Mouse (Mus musculus) retina, embryonic 14.5 days (tissue): Measurements from ENCODE around the gene Pard3.

ENCODE experiments used
- DNase-seq: peaks from one replicate; pipeline ENCODE4 v3.0.0-alpha.2; 2015; ENCODE audit warnings: low spot score

The Pard3 gene

GRCm38 (mm10) chr8:127087434-127087833, 23.7 kb downstream of the Pard3 start:
- no peak for DNase-seq

GRCm38 (mm10) chr8:127088372-127088771, 24.7 kb downstream of the Pard3 start:
- DNase-seq: no peak

DNA sequence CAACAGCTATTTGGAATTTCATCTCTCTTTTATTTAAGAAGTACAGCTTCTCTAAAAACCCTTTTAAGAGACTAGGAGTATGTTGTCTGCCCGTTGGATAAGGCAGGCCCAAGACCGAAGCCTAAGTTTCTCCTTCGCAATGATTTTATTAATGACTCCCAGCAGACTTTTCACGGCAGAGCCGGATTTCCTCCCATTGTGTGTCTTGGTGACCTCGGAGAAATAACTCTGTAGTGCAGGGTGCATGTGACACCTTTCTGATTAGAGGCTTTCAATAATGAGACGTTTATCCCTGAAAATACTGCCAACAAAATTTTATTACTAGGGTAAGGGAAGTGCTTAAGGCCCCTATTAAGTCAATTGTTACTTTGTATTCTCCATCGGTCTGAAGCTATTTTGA, 25.3 kb downstream of the Pard3 start:
- no peak for DNase-seq

DNA sequence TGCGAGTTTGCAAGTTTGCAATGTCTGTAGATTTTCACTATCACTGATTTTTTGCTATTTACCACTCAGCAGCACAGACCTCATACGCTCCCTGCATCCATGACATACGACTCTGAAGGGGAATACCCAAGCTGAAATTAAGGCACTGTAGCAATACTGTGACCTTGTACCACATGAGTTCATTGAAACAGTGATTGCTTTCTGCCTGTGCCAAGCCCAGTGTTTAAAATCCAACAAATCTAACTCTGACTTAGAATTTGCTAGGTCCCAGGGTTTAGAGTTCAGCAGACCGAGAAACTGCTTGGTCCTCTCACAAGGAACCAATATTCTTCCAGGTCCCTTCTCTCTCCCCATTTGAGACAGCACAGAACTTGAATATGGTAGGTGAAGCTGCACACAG, 26.7 kb downstream of the Pard3 start:
- no peak for DNase-seq

DNA sequence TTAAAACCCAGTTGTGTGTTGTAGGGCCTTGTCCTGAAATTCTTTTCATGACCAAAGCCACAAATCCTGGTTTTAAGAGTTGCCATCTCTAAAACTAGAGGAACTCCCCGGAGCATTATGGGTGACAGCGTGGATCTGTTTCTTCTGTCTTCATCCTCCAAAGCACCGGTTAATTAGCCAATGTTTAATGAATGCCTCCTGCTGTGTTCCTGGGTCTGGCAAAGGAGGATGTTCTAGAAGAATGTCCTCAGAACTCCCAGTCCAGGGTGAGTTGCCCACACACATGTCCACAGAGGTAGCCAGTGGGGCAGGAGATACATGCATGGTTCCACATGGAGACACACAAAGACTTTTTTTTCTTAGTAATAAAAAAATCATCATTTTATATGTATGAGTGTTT, 28.2 kb downstream of the Pard3 start:
- DNase-seq: no peak

DNA sequence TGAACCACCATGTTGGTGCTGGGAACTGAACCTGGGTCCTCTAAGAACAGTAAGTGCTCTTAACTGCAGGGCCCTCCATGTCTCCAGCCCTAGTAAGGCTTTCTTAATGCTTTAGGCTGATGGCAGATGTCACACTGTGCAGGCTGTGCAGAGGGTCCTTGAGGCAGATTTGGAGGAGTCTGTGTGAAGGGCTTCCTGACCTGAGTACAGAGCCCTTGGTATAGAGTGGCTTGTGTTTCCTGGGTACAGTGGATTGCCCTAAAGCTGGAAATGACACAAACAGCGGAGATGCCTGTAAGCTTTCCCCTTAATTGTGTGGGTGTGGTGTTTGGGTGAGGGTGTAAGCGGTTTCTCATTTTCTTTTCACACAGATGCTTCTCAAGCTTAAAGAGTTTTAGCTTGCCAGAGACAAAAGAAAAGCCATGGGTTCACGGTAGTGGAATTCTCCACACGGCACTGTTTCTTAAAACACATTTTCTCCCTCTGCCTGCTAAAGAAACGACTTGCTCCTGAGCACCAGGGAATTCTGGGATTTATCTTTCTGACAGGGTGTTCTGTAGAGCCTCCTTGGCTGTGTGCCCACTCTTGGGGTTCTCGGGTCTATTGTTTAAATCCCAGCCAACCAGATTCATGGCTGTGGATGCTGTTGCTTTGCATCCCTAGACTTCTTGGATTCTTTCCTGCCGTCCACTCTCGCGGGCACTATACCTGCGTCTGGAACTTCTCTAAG, 28.9 kb downstream of the Pard3 start:
- peak; percentile 63 for DNase-seq

DNA sequence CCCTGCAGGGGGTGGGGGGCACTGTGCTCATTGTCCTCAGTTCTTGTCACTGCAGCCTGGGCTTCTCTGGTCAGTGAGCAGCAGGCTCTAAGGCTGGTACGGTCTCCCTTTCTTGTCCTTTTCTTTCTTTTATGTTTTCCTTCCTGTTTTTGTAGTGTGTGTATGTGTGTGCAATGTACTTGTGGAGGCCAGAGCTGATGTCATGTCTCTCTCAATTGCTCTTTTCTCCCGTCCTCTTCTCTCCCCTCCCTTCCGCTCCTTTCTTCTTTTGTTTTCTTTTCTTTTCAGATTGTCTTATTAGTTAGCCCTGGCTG, 29.4 kb downstream of the Pard3 start:
- no peak for DNase-seq

DNA sequence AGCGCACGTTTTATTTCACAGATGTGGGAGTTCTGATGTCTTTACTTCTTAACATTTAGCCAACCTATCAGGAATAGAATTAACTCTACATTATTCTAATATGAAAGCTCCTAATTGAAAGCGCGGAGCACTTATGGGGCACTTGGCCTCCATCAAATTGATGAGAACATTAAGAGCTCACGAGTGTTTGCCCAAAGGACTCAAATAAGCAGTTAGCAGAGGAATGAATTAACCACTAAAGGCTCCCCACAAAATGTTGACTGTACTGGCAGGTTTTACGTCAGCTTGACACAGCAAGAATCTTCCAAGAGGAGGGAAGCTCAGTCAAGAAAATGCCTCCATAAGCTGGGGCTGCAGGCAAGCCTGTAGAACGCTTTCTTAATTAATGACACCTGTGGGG, 32.1 kb downstream of the Pard3 start:
- DNase-seq: no peak

GRCm38 (mm10) chr8:127099439-127100090, 35.9 kb downstream of the Pard3 start:
- no peak for DNase-seq

- no peak for DNase-seq
Measured at GRCm38 (mm10) chr8:127103256-127103655, 39.6 kb downstream of the Pard3 start.

DNA sequence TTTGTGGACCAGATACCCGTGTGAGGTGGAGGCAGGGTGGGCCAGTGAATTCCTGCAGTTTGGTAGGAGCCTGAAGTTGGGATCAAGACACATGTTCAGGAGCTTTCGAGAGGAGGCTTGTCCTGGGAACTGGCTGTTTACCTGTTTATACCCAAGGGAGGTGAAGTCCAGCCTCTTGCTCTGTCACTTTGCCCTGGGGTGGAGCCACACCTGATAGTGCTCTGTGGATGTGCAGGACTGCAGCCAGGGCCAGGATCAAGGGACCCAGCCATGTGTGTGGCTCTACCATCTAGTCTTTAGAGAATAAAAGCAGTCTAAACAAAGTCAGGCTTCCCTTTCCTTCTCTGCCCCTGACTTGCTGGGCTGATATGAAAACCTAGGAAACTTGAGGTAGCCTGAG, 40.9 kb downstream of the Pard3 start:
- DNase-seq: no peak

DNA sequence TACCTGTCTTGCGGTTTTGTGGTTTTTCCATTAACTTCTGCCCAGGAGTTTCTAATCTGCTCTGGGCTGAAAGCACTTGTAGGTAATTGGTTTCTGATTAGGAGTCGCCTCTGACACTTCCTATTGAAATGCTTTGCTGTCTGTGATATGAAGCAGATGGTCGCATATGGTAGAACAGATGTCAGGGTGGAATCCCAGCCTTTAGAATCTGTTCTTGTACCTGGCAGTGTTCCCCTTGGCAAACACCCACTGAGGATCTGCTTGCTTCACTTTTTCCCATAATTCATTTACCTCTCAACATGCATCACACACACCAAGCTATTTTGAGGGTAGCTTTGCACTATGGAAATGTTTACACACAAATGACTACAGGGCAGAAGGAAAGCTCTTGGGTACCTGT, 44.2 kb downstream of the Pard3 start:
- peak; percentile 50 for DNase-seq

DNA sequence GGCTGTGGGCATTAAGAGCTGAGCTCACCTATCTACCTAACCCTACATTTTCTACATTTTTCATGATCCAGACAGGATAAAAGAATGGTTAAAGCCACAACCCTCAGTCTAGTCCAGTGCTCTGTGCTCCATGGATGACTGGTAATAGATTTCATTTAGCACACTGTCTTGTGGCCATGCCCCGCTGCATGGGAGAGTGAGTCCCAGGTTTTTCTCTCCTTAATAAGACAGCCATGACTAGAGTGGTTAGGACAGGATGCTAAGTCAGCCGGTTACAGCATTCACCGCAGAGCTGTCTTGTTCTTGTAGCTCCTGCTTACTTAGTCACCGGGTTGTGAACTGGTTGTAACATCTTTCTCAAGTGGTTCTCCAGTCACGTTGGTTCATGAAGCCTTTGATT, 49.5 kb downstream of the Pard3 start:
- no peak for DNase-seq

DNA sequence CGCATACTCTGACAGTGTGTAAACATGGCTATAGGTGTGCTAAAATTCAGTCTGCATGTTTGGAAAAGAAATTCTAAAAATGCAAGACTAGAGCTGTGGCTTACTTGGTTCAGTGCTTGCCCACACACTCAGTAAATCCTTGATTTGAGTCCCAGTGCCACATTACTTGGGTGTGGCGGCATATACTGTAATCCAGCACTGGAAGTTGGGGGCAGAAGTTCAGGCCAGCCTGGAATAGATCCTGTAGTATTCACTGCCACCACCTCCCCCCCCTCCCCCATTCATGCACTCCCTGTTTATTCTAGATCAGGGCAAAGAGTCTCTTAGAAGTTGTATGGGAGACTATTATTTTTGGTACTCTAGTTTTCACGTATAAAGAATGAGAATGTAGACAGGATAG, 52.1 kb downstream of the Pard3 start:
- no peak for DNase-seq

DNA sequence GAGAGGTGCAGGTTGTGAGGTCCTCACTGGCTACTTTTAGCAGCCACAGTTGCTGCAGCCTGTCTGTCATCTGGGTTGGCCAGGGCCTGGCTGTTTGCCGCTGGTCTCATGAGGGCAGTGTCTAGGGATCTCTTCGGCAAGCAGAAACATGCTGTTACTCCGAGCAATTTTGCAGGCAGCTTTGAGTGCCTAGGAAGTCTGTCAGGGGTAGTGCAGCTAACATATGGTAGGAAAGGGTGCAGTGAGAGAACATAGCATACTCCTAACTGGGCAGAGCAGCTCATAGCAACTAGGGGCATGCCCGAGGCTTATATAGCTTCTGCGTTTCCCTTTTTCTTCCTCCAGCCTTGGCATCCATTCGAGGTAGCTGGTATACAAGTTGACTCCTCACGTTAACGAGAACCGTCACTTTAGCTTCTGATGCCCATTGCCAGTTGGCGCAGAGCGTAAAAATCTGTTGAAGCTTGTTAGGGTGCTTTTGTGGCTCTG, 54.7 kb downstream of the Pard3 start:
- DNase-seq: no peak

- DNase-seq: no peak
Measured at GRCm38 (mm10) chr8:127123391-127123790, 59.7 kb downstream of the Pard3 start.

DNA sequence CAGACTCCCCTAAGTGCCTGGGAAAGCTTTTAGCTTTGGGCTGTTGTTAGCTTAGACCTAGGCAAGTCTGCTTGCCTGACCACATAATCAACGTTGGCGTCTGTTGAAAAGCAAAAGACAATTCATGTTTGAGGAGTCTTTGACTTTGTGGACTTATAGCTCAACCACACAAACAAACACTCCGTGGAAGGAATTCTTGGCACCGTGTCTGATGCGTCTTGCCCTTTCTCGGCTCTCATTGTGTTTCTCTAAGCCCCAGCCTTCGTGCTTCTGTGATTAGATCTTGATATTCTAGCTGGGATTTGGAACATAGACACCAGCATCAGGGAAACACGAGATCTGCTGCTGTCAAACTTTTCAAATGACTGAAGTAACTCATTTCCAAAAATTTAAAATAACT, 61.1 kb downstream of the Pard3 start:
- no peak for DNase-seq

DNA sequence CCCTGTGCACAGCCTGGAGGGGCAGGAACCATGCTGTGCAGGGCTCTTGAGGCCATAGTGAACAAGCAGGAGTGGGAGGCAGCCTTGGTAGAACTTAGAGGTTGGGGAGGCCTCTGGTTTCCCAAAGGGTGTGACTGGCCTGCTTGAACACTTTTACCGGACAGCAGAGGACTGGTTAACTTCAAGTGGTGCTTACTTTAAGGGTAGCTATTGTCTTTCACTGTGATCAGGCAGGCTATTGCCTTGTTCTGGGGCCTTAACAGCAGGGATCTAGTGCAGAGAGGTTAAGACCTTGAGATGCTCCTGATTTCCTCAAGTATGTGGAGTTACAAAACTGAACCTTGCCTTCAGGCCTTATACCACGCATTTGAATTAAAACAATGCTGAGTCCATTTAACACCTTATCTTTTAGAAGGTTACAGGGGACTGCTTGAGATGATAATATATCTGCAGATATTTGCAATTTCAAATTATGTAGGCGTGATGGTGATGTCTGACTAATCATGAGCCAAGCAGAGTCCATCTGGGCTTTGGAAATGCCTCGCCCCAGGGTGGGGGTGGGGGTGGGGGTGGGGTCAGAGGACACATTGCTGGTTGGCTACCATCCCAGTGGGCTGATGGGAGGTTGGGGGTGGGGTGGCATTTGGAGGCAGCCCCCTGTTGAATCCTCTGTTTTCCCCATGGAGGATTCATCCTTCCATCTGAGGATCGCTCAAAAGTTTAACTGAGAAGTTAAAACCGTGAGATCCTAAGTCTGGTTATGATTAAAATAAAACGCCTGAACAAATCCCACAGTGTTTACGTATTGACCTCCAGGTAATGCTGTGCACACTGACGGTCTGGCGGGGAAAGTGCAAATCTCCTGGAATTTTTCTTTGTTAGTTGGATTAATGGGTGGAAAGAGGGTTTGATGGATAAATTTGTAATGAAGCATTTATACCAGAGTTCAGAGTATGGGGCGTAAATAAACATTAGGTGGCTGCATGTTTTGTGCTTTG, 62.3 kb downstream of the Pard3 start:
- DNase-seq: no peak

DNA sequence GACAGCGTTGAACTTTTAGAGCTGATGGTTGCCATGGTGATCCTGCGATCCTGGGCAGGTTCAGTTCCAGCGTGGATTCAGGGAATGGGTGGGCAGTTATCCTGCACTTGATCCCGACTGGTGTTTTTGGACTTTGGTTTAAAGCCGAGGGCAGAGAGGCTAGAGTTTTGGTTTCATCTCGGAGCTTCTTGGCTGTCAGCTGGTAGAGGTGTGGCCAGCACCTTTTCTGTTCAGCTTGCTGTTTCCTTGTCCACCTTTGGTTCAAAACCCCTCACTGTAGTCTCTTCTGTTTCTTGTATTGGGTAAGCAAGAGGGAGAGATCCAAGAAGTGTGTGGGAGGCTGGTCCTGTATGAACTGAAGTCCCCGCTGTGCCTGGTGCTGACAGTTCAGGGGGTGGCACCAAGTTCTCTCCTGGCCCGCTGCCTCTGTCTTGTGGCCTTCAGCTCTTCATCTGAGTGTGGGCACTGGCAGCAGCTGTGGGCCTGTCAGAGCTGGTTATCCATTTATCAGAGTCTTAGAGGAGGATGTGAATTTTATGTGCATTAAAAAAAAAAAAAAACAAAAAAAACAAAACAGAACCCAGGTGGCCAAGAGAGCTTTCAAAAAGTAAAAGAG, 65.2 kb downstream of the Pard3 start:
- DNase-seq: no peak

GRCm38 (mm10) chr8:127134327-127134726, 70.6 kb downstream of the Pard3 start:
- no peak for DNase-seq

DNA sequence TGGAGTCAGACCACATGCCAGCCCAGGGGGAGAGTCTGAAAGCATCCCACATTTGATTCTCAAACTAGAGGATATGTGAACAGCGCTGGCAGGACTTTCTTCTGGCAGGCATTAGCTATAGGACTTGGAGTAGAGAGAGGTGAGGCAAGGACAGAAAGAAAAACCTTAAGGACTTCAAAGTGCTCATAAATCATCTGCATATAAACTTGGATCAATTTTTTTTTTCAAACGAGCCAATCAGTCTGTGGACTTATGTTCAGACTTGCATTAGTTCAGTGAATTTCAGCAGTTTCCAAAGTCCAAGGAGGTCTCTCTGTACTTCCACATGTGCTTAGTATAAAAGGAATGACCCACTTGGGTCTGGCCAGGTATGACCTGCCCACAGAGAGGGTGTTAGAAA, 72.5 kb downstream of the Pard3 start:
- DNase-seq: no peak

- no peak for DNase-seq
Measured at GRCm38 (mm10) chr8:127136781-127137180, 73.1 kb downstream of the Pard3 start.
